Mouse (Mus musculus) limb, embryonic 11.5 days (tissue): ENCODE results near the gene Uqcr10. TPM values are rescaled to one million over a fixed set of nuclear protein-coding genes. Genes with fewer than 3 reads are reported as not detected.

Experiments used
- ATAC-seq: fragments of 200-750 bp; cut with Nextera tagmentation; 2 replicates; pipeline ENCODE4 v1.8.0; 2017; ENCODE audit warnings: low read depth; ENCODE audit not compliant: insufficient number of reproducible peaks, low FRiP score, low TSS enrichment
- DNase-seq: peaks from one replicate; pipeline ENCODE4 v3.0.0-alpha.2; 2015; ENCODE audit warnings: low spot score
- H3K27ac ChIP-seq: fragments of 300-500 bp; sonication (generic); replicated peaks from 2 replicates; pipeline ENCODE4 v1.5.1; 2014; ENCODE audit warnings: low read depth, mild to moderate bottlenecking, low read length
- H3K27me3 ChIP-seq: fragments of 300-500 bp; sonication (generic); 2 replicates; pipeline ENCODE4 v1.6.1; 2014; ENCODE audit warnings: mild to moderate bottlenecking, low read length, mixed read lengths; ENCODE audit not compliant: control insufficient read depth, insufficient read depth
- H3K36me3 ChIP-seq: fragments of 300-500 bp; sonication (generic); 2 replicates; pipeline ENCODE4 v1.6.1; 2014; ENCODE audit warnings: mild to moderate bottlenecking, low read length, moderate library complexity, mixed read lengths; ENCODE audit not compliant: control insufficient read depth, insufficient read depth
- H3K4me1 ChIP-seq: fragments of 300-500 bp; sonication (generic); 2 replicates; pipeline ENCODE4 v1.6.1; 2014; ENCODE audit warnings: low read length, mixed read lengths; ENCODE audit not compliant: control insufficient read depth, insufficient read depth
- H3K4me2 ChIP-seq: fragments of 300-500 bp; sonication (generic); 2 replicates; pipeline ENCODE4 v1.6.1; 2014; ENCODE audit warnings: low read depth, mild to moderate bottlenecking, moderate library complexity; ENCODE audit not compliant: severe bottlenecking
- H3K4me3 ChIP-seq: fragments of 300-500 bp; sonication (generic); 2 replicates; pipeline ENCODE4 v1.5.1; 2014; ENCODE audit warnings: low read depth, low read length
- H3K9ac ChIP-seq: fragments of 300-500 bp; sonication (generic); 2 replicates; pipeline ENCODE4 v1.6.1; 2014; ENCODE audit warnings: mild to moderate bottlenecking, low read length
- H3K9me3 ChIP-seq: fragments of 300-500 bp; sonication (generic); 2 replicates; pipeline ENCODE4 v1.6.1; 2016; ENCODE audit warnings: low read length; ENCODE audit not compliant: control insufficient read depth
- WGBS: fragments of 180-500 bp; shearing (Covaris S2); extraction: QIAGEN DNeasy Blood & Tissue Kit; methylation state at CpG from one replicate; pipeline ENCODE4 v1.1.7; 2014; 5-methylcytosine and 5-hydroxymethylcytosine counted together
- polyA plus RNA-seq: library from polyadenylated mRNA; unstranded; fragments of >200 nt; fragmentation: Nextera tagmentation; extraction: Ambion mirVana; gene quantifications from 2 replicates; pipeline ENCODE4 v1.2.1, GENCODE M21; 2014

The Uqcr10 gene
- polyA plus RNA-seq, 1 experiment from 2014 or later = 639 TPM

- no peak overlapping the region for H3K4me3 ChIP-seq
- no peaks in the 10 kb centered on the region for H3K9me3 ChIP-seq
- 0 out of 2 replicates have a peak, but pooled peaks cover 2% of the 10 kb centered on the region for H3K4me1 ChIP-seq
- 95% methylated on average over 16 of the region's 16 CpGs for WGBS
- H3K36me3 ChIP-seq = peaks cover 2% of the 10 kb centered on the region; the same call in 1 of the 2 replicates
- H3K4me2 ChIP-seq = no peak overlapping the region
- H3K27me3 ChIP-seq = peaks cover 11% of the 10 kb centered on the region
- H3K27ac ChIP-seq = no peak overlapping the region
- no peak overlapping the region for H3K9ac ChIP-seq
- ATAC-seq (no peak), DNase-seq (no peak)
Measured at GRCm38 (mm10) chr11:4738719-4739118, 34.6 kb upstream of the Uqcr10 start.

DNA sequence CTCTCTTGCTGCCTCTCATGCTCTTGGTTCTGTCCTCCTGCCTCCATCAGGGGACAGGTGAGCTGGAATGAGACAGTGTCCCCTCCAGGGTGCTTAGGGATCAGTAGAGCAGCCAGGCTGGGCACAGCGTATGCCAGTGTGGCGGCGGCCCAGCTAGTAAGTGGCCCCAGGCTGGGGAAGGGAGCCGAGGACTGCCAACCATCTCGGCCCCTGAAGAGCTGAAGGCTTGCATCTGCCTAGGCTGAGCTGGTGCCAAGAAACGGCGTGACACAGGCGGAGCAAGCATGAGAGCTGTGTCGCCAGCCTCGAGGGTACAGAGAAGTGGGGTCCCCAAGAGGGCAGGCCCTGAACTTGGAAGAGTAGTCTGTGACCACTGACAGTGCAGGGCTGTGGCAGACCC is 33.5 kb upstream of the Uqcr10 start:
- no peak for ATAC-seq
- WGBS = 87% methylated on average over 10 of the region's 10 CpGs
- Histone ChIP-seq H3K9me3 (no peaks in the 10 kb centered on the region), H3K4me2 (no peak overlapping the region), H3K27ac (no peak overlapping the region), H3K9ac (no peak overlapping the region), H3K4me3 (no peak overlapping the region), H3K36me3 (peaks cover 2% of the 10 kb centered on the region; the same call in 1 of the 2 replicates), H3K27me3 (peaks cover 4% of the 10 kb centered on the region; the same call in 1 of the 2 replicates), H3K4me1 (0 out of 2 replicates have a peak, but pooled peaks cover 2% of the 10 kb centered on the region)
- DNase-seq = no peak

GRCm38 (mm10) chr11:4736355-4736754 is 32.2 kb upstream of the Uqcr10 start:
- DNase-seq (no peak), ATAC-seq (0 out of 2 replicates have a peak, but pooled peaks have one; percentile 6)
- H3K9ac ChIP-seq = no peak overlapping the region
- 47% methylated on average over 6 of the region's 6 CpGs for WGBS
- no peak overlapping the region for H3K4me2 ChIP-seq
- 0 out of 2 replicates have a peak, but pooled peaks cover 2% of the 10 kb centered on the region for H3K4me1 ChIP-seq
- no peaks in the 10 kb centered on the region for H3K27me3 ChIP-seq
- no peak overlapping the region for H3K27ac ChIP-seq
- H3K9me3 ChIP-seq = no peaks in the 10 kb centered on the region
- H3K36me3 ChIP-seq = peaks cover 2% of the 10 kb centered on the region; the same call in 1 of the 2 replicates
- no peak overlapping the region for H3K4me3 ChIP-seq

DNA sequence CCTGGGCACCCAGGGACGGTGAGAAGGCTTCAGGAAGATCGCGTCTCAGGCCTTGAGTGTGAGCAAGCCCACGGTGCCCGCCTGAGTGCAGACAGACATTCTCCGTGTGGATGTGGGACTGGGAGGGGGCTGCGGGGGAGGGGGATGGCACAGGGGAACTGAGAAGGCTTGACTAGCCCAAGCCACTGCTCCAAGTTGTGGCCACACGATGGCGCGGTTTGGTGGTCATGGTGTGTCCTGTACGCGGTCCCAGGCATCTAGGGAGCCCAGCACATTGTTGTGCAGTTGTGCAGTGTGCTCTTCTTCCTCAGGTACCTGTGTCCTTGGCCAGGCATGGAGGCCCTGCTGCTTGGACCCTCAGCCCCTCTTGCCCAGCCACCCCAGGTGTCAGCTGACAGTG is 30.0 kb upstream of the Uqcr10 start:
- H3K9ac ChIP-seq = no peak overlapping the region
- H3K27ac ChIP-seq = no peak overlapping the region
- ATAC-seq = no peak
- 38% methylated on average over 12 of the region's 12 CpGs for WGBS
- H3K9me3 ChIP-seq = no peaks in the 10 kb centered on the region
- 0 out of 2 replicates have a peak, but pooled peaks cover 2% of the 10 kb centered on the region for H3K4me1 ChIP-seq
- no peaks in the 10 kb centered on the region for H3K27me3 ChIP-seq
- no peak overlapping the region for H3K4me2 ChIP-seq
- H3K4me3 ChIP-seq = no peak overlapping the region
- peak; percentile 45 for DNase-seq
- peaks cover 2% of the 10 kb centered on the region; the same call in 1 of the 2 replicates for H3K36me3 ChIP-seq

GRCm38 (mm10) chr11:4731781-4732180 is 27.6 kb upstream of the Uqcr10 start:
- 61% methylated on average over 7 of the region's 7 CpGs for WGBS
- Histone ChIP-seq H3K27ac (no peak overlapping the region), H3K36me3 (no peaks in the 10 kb centered on the region), H3K9me3 (no peaks in the 10 kb centered on the region), H3K27me3 (no peaks in the 10 kb centered on the region), H3K4me2 (no peak overlapping the region), H3K4me3 (no peak overlapping the region), H3K4me1 (0 out of 2 replicates have a peak, but pooled peaks cover 2% of the 10 kb centered on the region), H3K9ac (no peak overlapping the region)
- no peak for DNase-seq
- ATAC-seq = no peak

DNA sequence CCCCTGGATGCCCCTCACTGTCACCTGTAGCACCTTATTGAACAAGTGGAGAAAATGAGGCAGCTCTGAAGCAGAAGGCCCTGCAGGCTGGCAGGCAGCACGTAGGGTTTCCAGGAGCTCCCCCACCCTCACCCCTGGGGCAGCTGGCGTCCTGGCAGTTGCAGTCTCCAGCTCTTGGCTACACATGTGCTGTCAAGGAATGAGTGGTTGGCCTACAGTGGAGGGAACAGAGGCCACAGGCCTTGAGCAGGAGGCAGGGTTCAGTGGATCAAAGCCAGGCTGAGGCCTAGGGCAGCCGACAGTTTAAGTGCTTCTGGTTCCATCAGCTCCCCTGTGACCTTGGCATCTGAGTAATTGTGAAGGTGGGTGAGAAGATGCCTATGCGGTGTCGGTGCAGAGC is 26.8 kb upstream of the Uqcr10 start:
- WGBS = 71% methylated on average over 5 of the region's 5 CpGs
- no peak for ATAC-seq
- H3K27ac ChIP-seq = no peak overlapping the region
- DNase-seq = no peak
- H3K9ac ChIP-seq = no peak overlapping the region
- H3K27me3 ChIP-seq = no peaks in the 10 kb centered on the region
- no peak overlapping the region for H3K4me3 ChIP-seq
- H3K36me3 ChIP-seq = no peaks in the 10 kb centered on the region
- 0 out of 2 replicates have a peak, but pooled peaks cover 2% of the 10 kb centered on the region for H3K4me1 ChIP-seq
- no peaks in the 10 kb centered on the region for H3K9me3 ChIP-seq
- no peak overlapping the region for H3K4me2 ChIP-seq

GRCm38 (mm10) chr11:4730096-4730495 is 26.0 kb upstream of the Uqcr10 start:
- no peak for DNase-seq
- Histone ChIP-seq H3K27ac (no peak overlapping the region), H3K4me1 (0 out of 2 replicates have a peak, but pooled peaks cover under 1% of the 10 kb centered on the region), H3K27me3 (no peaks in the 10 kb centered on the region), H3K9ac (no peak overlapping the region), H3K4me3 (no peak overlapping the region), H3K36me3 (no peaks in the 10 kb centered on the region), H3K4me2 (no peak overlapping the region), H3K9me3 (no peaks in the 10 kb centered on the region)
- WGBS = 77% methylated on average over 6 of the region's 6 CpGs
- ATAC-seq = no peak

DNA sequence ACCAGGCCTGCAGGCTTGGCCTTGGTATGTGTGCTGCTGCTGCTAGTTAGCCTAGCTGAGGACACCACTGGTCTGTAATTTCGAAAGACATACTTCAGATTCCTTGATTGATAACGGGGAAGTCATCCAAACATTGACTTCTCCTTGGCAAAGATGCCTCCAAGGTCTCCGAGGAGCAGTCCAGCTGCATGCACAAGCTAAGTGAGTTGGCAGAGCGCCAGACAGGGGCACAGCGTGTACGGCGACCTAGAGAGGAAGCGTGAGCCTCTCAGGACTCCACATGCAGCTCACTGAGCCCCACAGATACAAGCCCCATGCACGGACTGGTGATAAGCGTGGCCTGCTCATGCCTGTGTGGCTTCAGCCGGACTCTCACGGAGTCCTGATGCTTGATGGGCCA is 25.5 kb upstream of the Uqcr10 start:
- H3K4me2 ChIP-seq = no peak overlapping the region
- no peaks in the 10 kb centered on the region for H3K27me3 ChIP-seq
- ATAC-seq (no peak), DNase-seq (peak; percentile 38)
- H3K27ac ChIP-seq = no peak overlapping the region
- H3K9ac ChIP-seq = no peak overlapping the region
- H3K36me3 ChIP-seq = no peaks in the 10 kb centered on the region
- no peaks in the 10 kb centered on the region for H3K4me1 ChIP-seq
- 77% methylated on average over 12 of the region's 12 CpGs for whole genome bisulfite sequencing
- H3K4me3 ChIP-seq = no peak overlapping the region
- no peaks in the 10 kb centered on the region for H3K9me3 ChIP-seq

GRCm38 (mm10) chr11:4721728-4722127 is 17.6 kb upstream of the Uqcr10 start:
- Histone ChIP-seq H3K4me3 (no peak overlapping the region), H3K36me3 (no peaks in the 10 kb centered on the region), H3K27me3 (no peaks in the 10 kb centered on the region), H3K9me3 (no peaks in the 10 kb centered on the region), H3K4me2 (no peak overlapping the region), H3K27ac (no peak overlapping the region), H3K9ac (no peak overlapping the region), H3K4me1 (no peaks in the 10 kb centered on the region)
- ATAC-seq (no peak), DNase-seq (no peak)
- 79% methylated on average over 8 of the region's 8 CpGs for WGBS
